Mouse (Mus musculus): Measurements from ENCODE around the gene Abca17. TPM values are rescaled to one million over a fixed set of nuclear protein-coding genes. Genes with fewer than 3 reads are reported as not detected.

Abca17 gene
- total RNA-seq (2021), result 1 to 10 TPM; 1.3 to 1.7 TPM
- long read RNA-seq, experiment 1, result 0 reads
- long read RNA-seq, experiment 2, partial matches to known transcripts, result 0 of 1 reads
- long read RNA-seq, experiment 2, other reads (novel, unspliced or antisense), result 1 of 1 reads

DNA sequence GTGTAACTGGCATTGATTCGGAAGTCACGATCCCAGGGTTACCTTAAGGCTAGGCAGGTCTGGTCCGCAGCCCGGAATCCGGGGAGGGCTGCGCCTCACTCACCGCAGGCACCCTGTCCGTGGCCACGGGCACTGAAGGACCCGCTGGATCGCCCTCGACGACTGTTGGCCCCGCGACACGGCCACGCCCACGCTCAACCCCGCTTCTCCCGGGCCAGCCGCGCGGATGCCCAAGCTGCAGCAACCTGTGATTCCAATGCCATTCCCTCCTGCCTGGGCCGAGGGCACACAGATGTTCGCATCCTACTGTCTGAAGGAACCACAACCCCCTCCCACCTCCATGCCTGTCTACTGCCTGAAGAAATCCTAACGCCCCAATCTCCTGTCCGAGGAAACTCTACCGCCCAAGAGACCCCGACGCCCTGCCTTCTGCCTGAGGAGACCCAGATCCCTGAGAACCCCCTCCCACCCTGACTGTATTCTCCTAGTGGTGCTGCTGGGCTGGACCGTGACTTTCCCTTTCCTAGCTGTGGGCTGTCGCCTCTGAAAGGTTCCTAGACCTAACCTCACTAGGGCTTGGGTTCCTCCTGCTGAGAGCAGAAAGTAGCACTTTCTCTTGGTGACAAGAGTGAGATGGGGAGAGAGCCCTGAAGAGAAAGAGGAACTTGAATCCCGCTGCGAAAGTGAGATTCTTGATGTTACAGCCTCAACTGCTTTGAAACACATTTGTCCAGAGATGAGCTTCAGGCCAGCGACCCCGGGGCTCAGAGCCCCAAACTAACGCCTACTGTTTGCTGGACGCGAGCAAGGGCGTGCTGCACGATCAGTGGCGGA lies at the start of gene Abca17:
Abca17 (minus strand) TSS at position 143 of the 834 bp plus-strand sequence.
- Histone ChIP-seq H3K4me3 (peak within 1 kb of the TSS; percentile 80), H3K27ac (peak within 1 kb of the TSS; percentile 95)
- no peak for TF ChIP-seq CTCF (IDR thresholded peaks at IDR 0.05)
- DNase-seq (ENCODE audit: extremely low spot score in 1 of 2, low spot score in 2 of 2), result peak in 1 of 2 experiments; percentile 30
- intact Hi-C loops (cut with DNase I), result loop anchor here (5.0 kb wide), 2 partner anchors 99 to 179 kb away; partner anchors contain the start of gene Ccnf

GRCm38 (mm10) chr17:24394456-24394855 lies 43.6 kb upstream of the Abca17 start:
- TF ChIP-seq CTCF (IDR thresholded peaks at IDR 0.05), result no peak
- no peak overlapping the region for H3K4me3 ChIP-seq
- no peak overlapping the region for H3K27ac ChIP-seq
- intact Hi-C loops (cut with DNase I), result loop anchor here (5.0 kb wide), 1 partner anchor 222 kb away; no protein-coding TSS in a partner anchor
- no peak for DNase-seq (ENCODE audit: extremely low spot score in 1 of 2, low spot score in 2 of 2)

DNA sequence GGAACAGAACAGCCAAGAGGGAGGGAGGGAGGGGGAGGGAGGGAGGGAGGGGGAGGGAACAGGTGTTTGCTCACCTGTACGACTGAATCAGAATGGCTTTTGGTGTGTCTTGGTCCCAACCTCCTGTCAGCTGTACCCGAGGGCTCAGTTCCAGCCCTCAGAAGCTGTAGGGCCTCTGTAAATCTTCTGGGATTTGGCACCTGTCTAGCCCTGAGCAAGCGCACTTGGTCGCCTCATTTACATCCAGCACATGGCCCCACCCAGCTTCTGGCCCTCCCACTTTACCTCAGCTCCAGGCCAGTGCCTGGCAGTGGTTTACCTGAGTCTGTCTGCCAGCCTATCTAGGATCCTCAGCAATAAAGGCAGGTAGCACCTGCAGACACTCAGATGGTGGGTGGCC lies 42.7 kb upstream of the Abca17 start:
- no peak for DNase-seq (ENCODE audit: extremely low spot score in 1 of 2, low spot score in 2 of 2)
- H3K27ac ChIP-seq, result no peak overlapping the region
- no peak overlapping the region for H3K4me3 ChIP-seq
- TF ChIP-seq CTCF (IDR thresholded peaks at IDR 0.05), result no peak
- intact Hi-C loops (cut with DNase I), result loop anchor here (5.0 kb wide), 1 partner anchor 221 kb away; no protein-coding TSS in a partner anchor

DNA sequence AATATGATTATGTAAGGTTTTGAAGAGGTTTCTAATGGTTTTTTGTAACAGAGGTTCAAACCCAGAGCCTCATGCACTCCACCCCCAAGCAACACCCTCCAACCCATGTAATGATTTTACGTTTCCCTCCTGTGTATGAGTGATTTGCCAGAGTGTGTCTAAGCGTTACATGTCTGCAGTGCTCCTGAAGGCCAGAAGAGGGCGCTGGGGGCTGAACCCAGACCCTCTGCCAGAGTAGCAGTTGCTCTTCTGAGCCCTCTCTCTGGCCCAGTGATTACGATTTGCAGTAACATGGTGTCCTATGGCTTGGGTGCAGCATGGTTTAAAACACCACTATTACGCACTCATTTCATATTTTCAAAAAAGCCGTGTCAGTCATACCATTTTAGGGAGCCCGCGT lies 40.3 kb upstream of the Abca17 start:
- DNase-seq (ENCODE audit: extremely low spot score in 1 of 2, low spot score in 2 of 2), result no peak
- Histone ChIP-seq H3K4me3 (no peak overlapping the region), H3K27ac (no peak overlapping the region)
- intact Hi-C loops (cut with DNase I), result loop anchor here (2.0 to 5.0 kb wide), 2 partner anchors 219 to 238 kb away; no protein-coding TSS in a partner anchor
- TF ChIP-seq CTCF (IDR thresholded peaks at IDR 0.05), result peak; percentile 57

- Histone ChIP-seq H3K4me3 (no peak overlapping the region), H3K27ac (no peak overlapping the region)
- TF ChIP-seq CTCF (IDR thresholded peaks at IDR 0.05), result peak; percentile 71
- intact Hi-C loops (cut with DNase I), result loop anchor here (2.0 to 5.0 kb wide), 2 partner anchors 218 to 237 kb away; no protein-coding TSS in a partner anchor
- DNase-seq (ENCODE audit: extremely low spot score in 1 of 2, low spot score in 2 of 2), result peak; percentile 47 to 49
Measured at GRCm38 (mm10) chr17:24389865-24390264, 39.0 kb upstream of the Abca17 start.

GRCm38 (mm10) chr17:24388711-24389110 lies 37.8 kb upstream of the Abca17 start:
- intact Hi-C loops (cut with DNase I), result no loop called here
- Histone ChIP-seq H3K4me3 (no peak overlapping the region), H3K27ac (no peak overlapping the region)
- no peak for DNase-seq (ENCODE audit: extremely low spot score in 1 of 2, low spot score in 2 of 2)
- no peak for TF ChIP-seq CTCF (IDR thresholded peaks at IDR 0.05)

GRCm38 (mm10) chr17:24383789-24384188 lies 32.9 kb upstream of the Abca17 start:
- intact Hi-C loops (cut with DNase I), result no loop called here
- TF ChIP-seq CTCF (IDR thresholded peaks at IDR 0.05), result no peak
- no peak for DNase-seq (ENCODE audit: extremely low spot score in 1 of 2, low spot score in 2 of 2)
- Histone ChIP-seq H3K27ac (no peak overlapping the region), H3K4me3 (no peak overlapping the region)

DNA sequence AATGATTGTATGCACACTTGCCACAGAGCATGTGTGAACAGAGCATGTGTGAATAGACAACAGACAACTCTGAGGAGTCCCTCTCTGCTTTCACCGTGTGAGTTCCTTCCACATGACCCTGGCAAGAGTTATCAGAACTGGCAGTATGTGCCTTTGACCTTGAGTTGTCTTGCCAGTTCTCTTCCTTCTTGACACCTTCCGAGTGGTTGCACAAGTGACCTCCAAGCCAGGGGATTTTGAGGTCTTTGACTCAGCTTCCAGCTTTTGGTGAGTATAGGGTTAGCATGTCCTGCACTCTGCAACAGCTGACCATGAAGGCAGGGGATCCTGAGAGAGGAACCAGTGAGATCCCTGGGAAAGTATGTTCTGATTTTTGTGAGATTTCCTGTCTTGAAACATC lies 27.6 kb upstream of the Abca17 start:
- Histone ChIP-seq H3K27ac (no peak overlapping the region), H3K4me3 (no peak overlapping the region)
- intact Hi-C loops (cut with DNase I), result no loop called here
- DNase-seq (ENCODE audit: extremely low spot score in 1 of 2, low spot score in 2 of 2), result no peak
- no peak for TF ChIP-seq CTCF (IDR thresholded peaks at IDR 0.05)

DNA sequence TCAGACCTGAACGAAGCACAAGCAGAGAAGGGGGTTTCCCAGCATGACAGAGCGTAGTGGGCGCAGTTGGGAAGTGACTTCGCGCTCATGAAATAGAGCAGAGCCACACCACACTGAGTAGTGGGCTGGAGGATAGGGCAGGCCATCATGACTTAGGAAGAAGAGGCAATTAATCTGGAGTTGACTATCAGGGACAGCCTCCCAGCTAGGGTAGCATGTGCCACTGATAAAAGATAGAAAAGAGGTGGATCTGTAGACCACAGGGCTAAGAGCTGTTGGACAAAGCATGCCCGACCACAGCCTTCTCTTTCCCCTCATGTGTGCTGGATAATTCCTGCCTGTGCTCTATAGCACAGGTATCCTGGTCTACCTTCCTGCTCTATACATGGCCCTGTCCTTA lies 25.0 kb upstream of the Abca17 start:
- no peak for DNase-seq (ENCODE audit: extremely low spot score in 1 of 2, low spot score in 2 of 2)
- H3K27ac ChIP-seq, result no peak overlapping the region
- intact Hi-C loops (cut with DNase I), result no loop called here
- no peak for TF ChIP-seq CTCF (IDR thresholded peaks at IDR 0.05)
- H3K4me3 ChIP-seq, result no peak overlapping the region

GRCm38 (mm10) chr17:24375094-24375712 lies 24.3 kb upstream of the Abca17 start:
- no peak for TF ChIP-seq CTCF (IDR thresholded peaks at IDR 0.05)
- Histone ChIP-seq H3K4me3 (no peak overlapping the region), H3K27ac (no peak overlapping the region)
- no peak for DNase-seq (ENCODE audit: extremely low spot score in 1 of 2, low spot score in 2 of 2)
- intact Hi-C loops (cut with DNase I), result no loop called here

GRCm38 (mm10) chr17:24365863-24366262 lies 15.0 kb upstream of the Abca17 start:
- no peak for TF ChIP-seq CTCF (IDR thresholded peaks at IDR 0.05)
- Histone ChIP-seq H3K27ac (no peak overlapping the region), H3K4me3 (no peak overlapping the region)
- no peak for DNase-seq (ENCODE audit: extremely low spot score in 1 of 2, low spot score in 2 of 2)
- intact Hi-C loops (cut with DNase I), result no loop called here

GRCm38 (mm10) chr17:24364461-24364860 lies 13.6 kb upstream of the Abca17 start:
- intact Hi-C loops (cut with DNase I), result no loop called here
- no peak overlapping the region for H3K27ac ChIP-seq

More at GRCm38 (mm10) chr17:24364461-24364860, 13.6 kb upstream of the Abca17 start:
- no peak for TF ChIP-seq CTCF (IDR thresholded peaks at IDR 0.05)
- no peak for DNase-seq (ENCODE audit: extremely low spot score in 1 of 2, low spot score in 2 of 2)
- H3K4me3 ChIP-seq, result no peak overlapping the region
